Mouse (Mus musculus): ENCODE measurements around the gene Mecom.

Gene Mecom

GRCm38 (mm10) chr3:30460890-30461578 is 86.8 kb downstream of the Mecom start:
- POLR2A ChIA-PET: interaction anchor here in 1 of 4 experiments (0.7 kb wide), 1 partner anchor 735 kb away, joined by 3 read pairs; no protein-coding TSS in a partner anchor
- CTCF ChIA-PET: interaction anchor here in 2 of 4 experiments (0.6 to 0.7 kb wide), 3 partner anchors 234 to 791 kb away, joined by 3 to 10 read pairs (median 3); no protein-coding TSS in a partner anchor

- ChIA-PET POLR2A (no interaction called here), CTCF (no interaction called here)
These were observed 88.2 kb downstream of the Mecom start for GRCm38 (mm10) chr3:30459626-30460025.

GRCm38 (mm10) chr3:30457975-30458678 is 89.7 kb downstream of the Mecom start:
- POLR2A ChIA-PET: interaction anchor here in 1 of 4 experiments (0.7 to 1.4 kb wide), 2 partner anchors 33 to 56 kb away, joined by 3 read pairs; no protein-coding TSS in a partner anchor

GRCm38 (mm10) chr3:30455902-30456301 is 91.9 kb downstream of the Mecom start:
- ChIA-PET POLR2A (no interaction called here), CTCF (interaction anchor here in 1 of 4 experiments (0.5 kb wide), 1 partner anchor 791 kb away, joined by 3 read pairs; no protein-coding TSS in a partner anchor)

More at GRCm38 (mm10) chr3:30457975-30458678, 89.7 kb downstream of the Mecom start:
- CTCF ChIA-PET: interaction anchor here in 2 of 4 experiments (0.6 to 0.8 kb wide), 2 partner anchors 8 to 728 kb away, joined by 4 to 7 read pairs; no protein-coding TSS in a partner anchor

GRCm38 (mm10) chr3:30453546-30454455 is 94.0 kb downstream of the Mecom start:
- ChIA-PET CTCF (no interaction called here), POLR2A (interaction anchor here in 1 of 4 experiments (0.5 kb wide), 1 partner anchor 953 kb away, joined by 3 read pairs; no protein-coding TSS in a partner anchor)

- ChIA-PET POLR2A (no interaction called here), CTCF (no interaction called here)
These were observed 94.8 kb downstream of the Mecom start for GRCm38 (mm10) chr3:30453046-30453445.

- POLR2A ChIA-PET: no interaction called here
- CTCF ChIA-PET: no interaction called here
These were observed 95.3 kb downstream of the Mecom start for GRCm38 (mm10) chr3:30452511-30452910.

GRCm38 (mm10) chr3:30450206-30450965 is 97.4 kb downstream of the Mecom start:
- POLR2A ChIA-PET: no interaction called here
- CTCF ChIA-PET: interaction anchor here in 1 of 4 experiments (0.6 kb wide), 1 partner anchor 7 kb away, joined by 7 read pairs; no protein-coding TSS in a partner anchor

GRCm38 (mm10) chr3:30448624-30449023 is 99.2 kb downstream of the Mecom start:
- ChIA-PET CTCF (interaction anchor here in 3 of 4 experiments (0.6 to 1.1 kb wide), 3 partner anchors 15 to 98 kb away, joined by 3 to 5 read pairs (median 5); no protein-coding TSS in a partner anchor), POLR2A (interaction anchor here in 1 of 4 experiments (1.7 kb wide), 1 partner anchor 21 kb away, joined by 3 read pairs; no protein-coding TSS in a partner anchor)

- ChIA-PET CTCF (no interaction called here), POLR2A (no interaction called here)
These were observed 101.8 kb downstream of the Mecom start for GRCm38 (mm10) chr3:30445970-30446442.

GRCm38 (mm10) chr3:30445247-30445969 is 102.4 kb downstream of the Mecom start:
- POLR2A ChIA-PET: no interaction called here

GRCm38 (mm10) chr3:30441646-30442045 is 106.2 kb downstream of the Mecom start:
- ChIA-PET CTCF (no interaction called here), POLR2A (no interaction called here)

More at GRCm38 (mm10) chr3:30445247-30445969, 102.4 kb downstream of the Mecom start:
- CTCF ChIA-PET: no interaction called here

- CTCF ChIA-PET: no interaction called here
These were observed 109.8 kb downstream of the Mecom start for GRCm38 (mm10) chr3:30438007-30438406.

GRCm38 (mm10) chr3:30436561-30436960 is 111.2 kb downstream of the Mecom start:
- ChIA-PET CTCF (no interaction called here), POLR2A (interaction anchor here in 1 of 4 experiments (0.6 kb wide), 1 partner anchor 320 kb away, joined by 3 read pairs; no protein-coding TSS in a partner anchor)

More at GRCm38 (mm10) chr3:30438007-30438406, 109.8 kb downstream of the Mecom start:
- POLR2A ChIA-PET: no interaction called here

- CTCF ChIA-PET: no interaction called here
These were observed 111.7 kb downstream of the Mecom start for GRCm38 (mm10) chr3:30436131-30436530.

GRCm38 (mm10) chr3:30428877-30429276 is 118.9 kb downstream of the Mecom start:
- POLR2A ChIA-PET: interaction anchor here in 1 of 4 experiments (0.8 kb wide), 1 partner anchor 226 kb away, joined by 3 read pairs; no protein-coding TSS in a partner anchor

More at GRCm38 (mm10) chr3:30436131-30436530, 111.7 kb downstream of the Mecom start:
- POLR2A ChIA-PET: interaction anchor here in 1 of 4 experiments (0.6 kb wide), 1 partner anchor 320 kb away, joined by 3 read pairs; no protein-coding TSS in a partner anchor

GRCm38 (mm10) chr3:30424036-30424435 is 123.8 kb downstream of the Mecom start:
- POLR2A ChIA-PET: interaction anchor here in 1 of 4 experiments (1.2 kb wide), 1 partner anchor 84 kb away, joined by 3 read pairs; no protein-coding TSS in a partner anchor
- CTCF ChIA-PET: no interaction called here

More at GRCm38 (mm10) chr3:30428877-30429276, 118.9 kb downstream of the Mecom start:
- CTCF ChIA-PET: no interaction called here

Measured in embryonic stem cell, embryonic (primary cell).